Mouse (Mus musculus) cerebellum, adult 8-10 months (tissue): ENCODE results near the gene Slc45a3.

ENCODE experiments used
- DNase-seq: peaks from one replicate; pipeline ENCODE4 v3.0.0; 2022

Gene Slc45a3

DNA sequence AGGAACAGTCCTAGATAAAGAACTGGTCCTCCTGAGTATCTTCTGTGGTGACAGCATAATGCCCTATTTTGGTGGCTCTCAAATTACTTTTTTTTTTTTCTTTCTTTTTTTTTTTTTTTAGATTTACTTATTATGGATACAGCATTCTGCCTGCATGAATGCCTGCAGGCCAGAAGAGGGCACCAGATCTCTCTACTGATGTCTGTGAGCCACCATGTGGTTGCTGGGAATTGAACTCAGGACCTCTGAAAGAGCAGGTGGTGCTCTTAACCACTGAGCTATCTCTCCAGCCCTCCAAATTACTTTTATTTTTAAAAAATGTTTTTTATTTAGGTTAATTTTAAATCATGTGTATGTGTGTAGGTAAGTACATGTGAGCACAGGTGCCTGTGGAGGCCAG is 37.7 kb downstream of the Slc45a3 start:
- no peak for DNase-seq

DNA sequence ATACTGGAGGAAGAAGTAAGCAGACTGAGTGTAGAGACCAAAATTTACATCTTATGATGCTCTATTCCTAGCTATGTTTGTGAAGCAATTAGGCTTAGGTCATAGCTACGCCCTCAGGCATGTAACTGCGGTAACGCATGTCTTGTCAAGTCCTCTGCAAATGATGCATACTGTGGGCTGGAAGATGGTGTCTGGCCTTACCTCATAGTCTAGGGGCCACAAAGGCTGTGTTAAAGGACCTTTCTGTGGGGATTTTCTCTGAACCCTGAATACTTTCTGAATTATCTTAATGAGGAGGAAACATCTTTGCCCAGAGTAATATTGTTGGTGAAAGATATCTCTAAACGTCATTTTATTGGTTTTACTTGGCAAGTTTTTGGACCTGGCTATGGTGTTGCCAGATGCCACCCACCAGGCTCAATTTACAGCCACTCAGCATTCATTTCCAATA is 39.1 kb downstream of the Slc45a3 start:
- DNase-seq = no peak

DNA sequence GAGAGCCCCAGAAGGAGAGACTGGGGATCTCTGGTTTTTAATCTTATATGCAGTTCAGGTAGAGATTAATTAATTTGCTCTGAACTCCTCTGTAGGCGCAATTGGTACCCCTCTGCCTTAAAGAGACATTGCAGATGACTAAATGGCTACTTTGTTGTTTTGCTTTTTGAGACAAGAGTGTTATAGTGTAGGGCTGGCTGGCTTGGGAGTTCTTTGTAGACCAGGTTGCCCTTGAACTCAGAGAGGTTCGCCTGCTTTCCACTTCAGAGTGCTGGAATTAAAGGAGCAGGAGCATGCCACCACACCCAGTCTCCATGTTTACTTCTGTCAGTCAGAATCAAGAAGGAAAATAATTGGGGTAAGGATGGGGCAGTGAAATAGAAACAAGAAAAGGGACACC is 40.3 kb downstream of the Slc45a3 start:
- DNase-seq = no peak

DNA sequence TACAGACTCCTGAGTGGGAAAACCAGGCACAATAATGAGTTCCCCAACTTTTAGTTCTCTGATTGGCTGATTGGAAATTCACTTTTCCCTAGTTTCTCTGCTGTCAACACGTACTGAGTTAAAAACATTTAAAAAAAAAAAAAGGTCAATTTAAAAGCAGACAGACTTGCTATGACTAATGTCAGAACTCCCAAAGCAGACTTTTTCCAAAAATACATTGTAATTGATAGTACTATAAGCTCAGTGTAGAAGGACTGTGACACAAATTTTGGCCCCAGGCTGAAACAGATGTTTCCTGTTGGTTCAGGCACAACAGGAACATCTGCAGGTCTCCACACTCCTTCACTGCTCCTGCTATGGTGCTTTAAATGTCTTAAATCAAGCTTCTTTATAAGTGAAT is 41.0 kb downstream of the Slc45a3 start:
- DNase-seq = no peak

DNA sequence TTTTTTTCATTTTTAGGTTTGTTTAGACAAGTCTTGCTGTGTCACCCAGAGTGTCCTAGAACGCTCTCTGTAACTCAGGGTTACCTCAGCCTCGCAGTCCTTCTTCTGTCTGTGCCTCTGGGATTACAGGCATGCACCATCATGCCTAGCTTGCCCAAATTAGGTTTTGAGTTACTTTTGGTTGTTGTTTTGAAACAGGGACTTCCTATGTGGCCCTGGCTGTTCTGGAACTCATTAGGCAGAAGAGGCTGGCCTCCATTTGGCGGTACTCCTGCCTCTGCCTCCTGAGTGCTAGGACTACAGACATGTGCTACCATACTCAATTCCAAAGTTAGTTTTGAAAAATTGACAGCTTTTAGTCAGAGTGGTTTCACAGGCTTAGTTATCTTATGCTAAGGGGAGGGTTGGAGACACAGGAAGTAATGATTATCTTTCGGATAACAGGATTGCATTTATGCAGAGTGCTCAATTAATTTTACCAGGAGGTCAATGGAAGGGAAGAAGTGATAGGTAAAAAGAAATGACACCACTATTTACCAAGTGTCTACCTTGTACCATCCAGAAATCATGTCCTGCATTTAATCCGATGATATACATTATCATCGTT is 41.9 kb downstream of the Slc45a3 start:
- no peak for DNase-seq

DNA sequence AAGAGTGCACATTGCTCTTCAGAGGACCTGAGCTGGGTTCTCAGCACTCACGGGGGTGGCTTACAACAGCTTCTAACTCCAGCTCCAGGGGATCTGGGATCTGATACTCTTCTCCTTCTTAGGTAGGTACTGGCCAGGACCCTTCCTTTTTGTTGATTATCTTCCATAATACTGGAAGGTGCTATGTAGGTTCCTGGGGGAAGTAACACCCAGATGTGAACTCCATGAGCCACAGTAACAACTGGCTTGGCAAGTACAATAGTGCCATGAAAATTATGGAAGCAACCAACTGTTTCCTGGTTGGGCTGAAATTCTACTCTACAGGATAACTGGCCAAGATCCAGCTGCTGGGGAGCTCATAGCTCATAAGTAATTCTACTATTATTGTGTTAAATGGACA is 42.7 kb downstream of the Slc45a3 start:
- no peak for DNase-seq

DNA sequence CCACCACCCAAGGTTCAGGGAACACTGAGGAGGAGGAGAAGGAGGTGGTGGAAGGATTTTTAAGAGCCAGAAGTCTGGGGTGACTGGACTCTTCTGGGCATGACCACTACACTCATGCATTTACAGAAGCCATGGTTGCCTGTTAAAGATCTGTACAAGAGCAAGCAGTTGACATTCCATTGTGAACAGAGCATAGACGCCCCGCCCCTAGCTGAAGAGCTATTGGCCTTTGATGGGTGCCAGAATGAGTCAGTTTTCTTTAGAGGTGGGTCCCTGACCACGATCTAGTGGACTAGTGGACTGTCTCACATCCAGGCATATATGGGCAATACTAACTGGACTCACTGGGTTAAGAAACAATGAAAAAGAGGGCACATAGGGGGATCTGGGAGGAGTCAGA is 43.3 kb downstream of the Slc45a3 start:
- no peak for DNase-seq

DNA sequence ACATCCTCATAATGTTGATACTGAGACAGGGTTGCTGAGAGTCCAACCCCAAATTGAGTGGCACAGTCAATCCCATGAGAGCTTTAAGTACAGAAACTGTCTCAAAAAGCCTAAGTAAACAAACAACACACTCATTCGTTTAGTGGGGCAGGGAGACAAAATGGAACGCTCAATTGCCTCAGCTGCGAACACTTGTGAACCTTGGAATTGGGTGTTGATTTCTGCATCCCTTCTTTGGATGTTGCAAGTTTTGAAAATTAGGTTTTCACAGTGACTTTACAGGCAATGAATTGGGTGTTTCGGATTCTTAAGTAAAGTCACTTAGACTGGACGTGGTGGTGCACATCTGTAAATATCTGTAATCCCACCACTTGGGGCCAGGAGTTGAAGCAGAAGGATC is 44.0 kb downstream of the Slc45a3 start:
- no peak for DNase-seq

DNA sequence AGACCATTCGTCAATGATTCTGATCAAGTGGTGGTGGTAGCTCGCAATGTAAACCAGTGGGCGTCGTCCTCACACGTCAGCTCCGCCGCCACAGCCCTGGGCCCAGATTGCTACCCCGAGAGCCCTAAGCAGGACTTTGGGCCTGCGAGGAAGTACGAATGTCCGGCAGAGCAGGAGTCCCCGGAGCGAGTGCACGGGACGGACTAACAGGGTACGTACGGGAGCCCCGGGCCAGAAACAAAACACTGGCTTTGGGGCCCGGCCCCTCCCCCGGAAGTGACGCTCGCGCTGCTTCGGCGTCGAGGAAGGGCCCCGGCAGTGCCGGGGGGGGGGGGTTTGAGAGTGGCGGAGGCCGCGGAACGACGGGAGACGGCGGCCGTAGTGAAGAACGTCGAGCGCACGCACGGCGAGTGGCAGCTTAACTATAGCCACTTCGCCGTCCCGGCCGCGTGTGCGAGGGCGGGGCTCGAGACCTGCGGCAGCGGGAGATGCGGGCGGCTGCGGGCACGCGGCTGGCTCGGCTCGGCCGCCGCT is 44.6 kb downstream of the Slc45a3 start, which contains the start of gene Elk4:
Elk4 (plus strand) TSS at position 326 of the 534 bp plus-strand sequence.
- DNase-seq = peak; percentile 81

DNA sequence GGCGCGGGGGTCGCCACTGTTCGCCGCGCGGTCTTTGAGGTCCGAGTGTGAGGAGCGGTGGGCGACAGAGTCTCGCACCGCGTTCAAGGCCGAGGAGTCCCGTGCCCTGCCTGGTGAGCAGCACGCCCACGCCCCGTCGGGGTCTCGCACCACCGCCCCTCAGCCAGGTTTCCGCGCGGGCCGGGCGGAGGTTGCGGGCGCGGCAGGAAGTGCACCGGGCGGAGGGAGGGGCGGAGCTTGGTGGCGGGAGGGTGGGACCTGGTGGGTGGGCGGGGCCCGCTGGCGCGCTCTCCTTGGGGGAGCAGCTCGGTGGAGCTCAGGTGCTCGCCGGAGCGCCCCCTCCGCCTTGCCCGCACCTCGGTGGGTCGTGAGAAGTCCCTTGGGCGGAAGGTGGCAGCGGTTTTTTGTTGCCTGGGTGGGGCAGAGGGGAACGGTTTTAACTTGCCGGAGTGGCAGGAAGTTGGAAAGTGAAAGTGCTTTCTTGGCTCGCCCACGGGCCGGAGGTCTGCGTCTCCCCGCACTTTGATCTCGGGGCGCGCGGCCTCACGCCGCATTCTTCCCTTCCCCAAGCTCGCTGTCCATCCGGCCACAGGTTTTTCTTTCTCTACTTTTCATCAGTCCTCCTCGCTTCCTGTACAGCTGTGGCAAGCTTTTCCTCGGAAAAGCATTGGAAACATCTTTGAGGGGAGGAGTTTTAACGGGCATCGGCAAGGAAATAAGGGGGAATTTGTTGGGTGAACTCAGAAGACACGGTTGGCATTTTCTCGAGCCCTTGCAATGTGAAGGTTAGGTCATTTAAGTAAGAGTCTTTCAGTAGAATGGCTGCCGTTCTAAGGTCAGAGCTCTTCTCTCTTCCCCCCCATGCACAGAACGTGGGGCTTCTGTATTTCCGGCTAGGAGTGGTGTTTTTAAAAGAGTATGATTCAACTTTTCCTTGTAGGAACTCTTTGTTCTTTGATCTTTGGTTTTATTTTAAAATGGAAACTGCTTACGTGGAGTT is 45.4 kb downstream of the Slc45a3 start:
- DNase-seq = peak; percentile 75

DNA sequence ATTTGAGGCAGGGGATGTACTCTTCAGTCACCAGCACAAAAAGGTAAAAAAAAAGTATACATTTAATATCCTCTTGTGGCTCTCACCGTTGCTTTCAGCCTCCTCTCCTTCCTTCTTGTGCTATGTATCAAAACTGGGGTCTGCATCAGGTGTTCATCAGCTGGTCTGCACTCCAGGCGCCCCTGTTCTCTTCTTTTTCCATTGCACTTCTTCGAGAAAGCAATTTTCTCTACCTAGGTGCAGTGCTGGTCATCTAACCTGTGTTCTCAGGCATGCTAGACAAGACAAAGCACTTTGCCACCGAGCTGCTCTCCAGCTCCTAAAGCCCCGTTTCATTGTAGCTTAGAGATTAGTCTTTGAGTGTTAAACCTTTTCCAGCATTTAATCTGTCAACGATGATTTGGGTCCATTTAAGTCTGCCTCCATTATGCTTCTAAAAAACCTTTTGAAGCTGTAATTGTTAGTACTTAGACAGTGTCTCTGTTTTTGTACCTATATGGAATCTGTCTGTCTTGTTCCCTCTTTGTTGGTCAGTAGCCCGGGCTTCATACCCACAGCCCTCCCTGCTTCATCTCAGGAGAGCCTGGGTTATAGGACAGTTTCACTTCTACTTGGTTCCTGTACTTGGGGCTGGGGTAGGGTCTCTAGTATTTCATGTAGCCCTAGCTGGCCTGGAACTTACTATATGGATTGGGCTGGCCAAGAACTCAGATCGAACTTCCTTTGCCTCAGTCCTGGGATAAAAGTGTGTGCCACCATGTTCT is 46.3 kb downstream of the Slc45a3 start:
- DNase-seq = no peak

DNA sequence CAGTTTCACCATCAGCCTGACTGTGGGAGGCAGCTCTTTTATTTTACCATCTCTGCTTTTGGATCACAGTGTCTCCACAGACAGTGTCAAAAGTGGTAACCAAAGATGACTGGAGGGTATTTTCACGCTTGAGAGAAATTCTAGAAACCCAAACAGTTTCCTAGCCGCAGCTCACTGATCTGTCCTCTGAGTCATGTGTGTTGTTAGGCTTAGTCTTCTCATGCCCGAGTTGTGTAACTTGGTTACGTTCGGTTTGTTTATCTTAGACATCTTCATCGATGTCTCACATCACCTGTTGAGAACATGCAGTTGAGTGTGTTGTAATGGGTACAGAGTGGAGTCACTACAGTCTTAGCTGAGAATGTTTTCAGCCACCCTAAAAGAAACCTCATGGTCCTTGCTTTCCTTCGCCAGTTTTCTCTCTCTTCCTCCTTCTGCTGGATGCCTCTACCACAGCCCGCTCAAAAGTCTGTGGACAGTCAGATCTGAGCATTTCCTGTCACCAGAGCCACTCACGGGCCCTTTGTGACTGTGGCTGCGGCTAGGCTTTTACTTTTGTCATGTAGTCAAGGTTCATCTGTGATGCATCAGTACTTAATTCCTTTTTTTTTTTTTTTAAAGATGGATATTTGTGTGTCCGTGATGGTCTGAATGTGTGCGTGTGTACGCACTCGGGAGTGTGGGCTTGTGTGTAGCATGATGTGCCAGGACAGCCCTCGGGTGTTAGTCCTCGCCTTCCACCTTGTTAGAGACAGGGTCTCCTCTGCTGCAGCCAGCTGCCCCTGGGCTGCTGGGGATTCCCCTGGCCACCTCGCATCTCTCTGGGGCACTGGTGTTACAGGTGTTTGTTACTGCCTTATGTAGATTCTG is 48.1 kb downstream of the Slc45a3 start:
- no peak for DNase-seq

DNA sequence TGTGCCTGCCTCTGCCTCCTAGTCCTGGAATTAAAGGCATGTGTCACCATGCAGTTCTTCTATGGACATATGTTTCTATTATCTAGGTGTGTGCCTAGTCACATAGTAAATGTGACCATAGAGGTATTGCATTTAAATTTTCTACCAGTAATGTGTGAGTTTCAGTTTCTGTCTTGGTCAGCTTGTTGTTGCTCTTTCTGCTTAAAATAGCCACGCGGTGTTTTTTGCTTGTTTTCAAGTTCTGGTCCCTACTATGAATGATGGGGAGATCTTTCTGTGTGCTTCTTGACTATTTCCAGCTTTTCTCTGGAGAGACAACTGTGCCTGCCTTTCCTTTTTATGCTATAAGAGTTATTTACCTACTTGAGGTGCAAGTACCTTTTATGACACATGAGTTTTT is 49.0 kb downstream of the Slc45a3 start:
- no peak for DNase-seq

DNA sequence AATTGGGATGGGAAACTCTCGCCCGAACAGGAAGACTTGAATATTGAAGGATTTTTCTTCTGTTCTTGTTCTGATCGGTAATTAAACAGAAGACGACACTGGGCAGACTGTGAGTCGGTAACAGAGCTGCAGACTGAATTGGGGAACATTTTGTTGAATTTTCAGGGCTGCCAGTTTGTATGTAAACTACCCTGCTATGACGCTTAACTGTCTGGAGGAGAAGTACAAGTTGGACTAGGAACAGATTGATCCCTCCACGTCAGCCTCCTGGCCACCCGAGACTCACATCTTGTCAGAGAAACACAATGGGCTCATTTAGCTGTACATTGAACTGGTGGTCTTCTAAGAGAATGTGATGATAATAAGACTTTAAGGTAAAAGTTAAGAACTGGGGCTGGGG is 50.1 kb downstream of the Slc45a3 start:
- DNase-seq = no peak

DNA sequence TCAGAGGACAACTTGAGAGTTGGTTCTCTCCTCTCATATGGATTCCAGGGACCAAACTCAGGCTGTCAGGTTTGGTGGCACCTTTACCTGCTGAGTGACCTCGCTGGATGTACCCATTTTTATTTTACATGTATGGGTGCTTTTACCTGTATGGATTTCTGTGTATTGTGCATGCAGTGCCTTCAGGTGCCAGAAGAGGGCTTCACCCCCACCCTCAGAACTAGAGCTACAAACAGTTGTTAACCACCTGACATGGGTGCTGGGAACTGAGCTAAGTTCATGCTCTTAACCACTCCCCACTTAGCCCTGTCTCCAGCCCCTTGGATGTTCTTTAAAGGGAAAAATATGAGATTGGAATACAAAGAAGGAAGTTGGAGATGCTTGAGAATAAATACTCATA is 52.0 kb downstream of the Slc45a3 start:
- no peak for DNase-seq

DNA sequence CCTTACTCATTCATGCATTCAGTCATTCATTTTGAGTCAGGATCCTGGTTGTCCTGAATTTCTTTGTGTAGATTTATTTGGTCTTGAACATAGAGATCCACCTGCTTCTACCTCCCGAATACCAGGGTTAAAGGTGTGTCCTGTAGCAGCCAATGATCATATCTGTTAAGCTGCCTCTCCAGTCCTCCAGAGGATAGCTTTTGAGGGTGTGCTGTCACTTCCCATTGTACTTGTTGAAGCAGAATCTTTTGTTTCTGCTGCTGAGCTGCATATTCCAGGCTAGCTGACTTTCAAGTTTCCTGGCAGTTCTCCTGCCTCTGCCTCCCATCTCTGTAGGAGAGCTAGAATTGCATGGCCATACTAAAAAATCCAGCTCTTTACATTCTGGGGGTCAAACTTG is 53.9 kb downstream of the Slc45a3 start:
- DNase-seq = no peak

DNA sequence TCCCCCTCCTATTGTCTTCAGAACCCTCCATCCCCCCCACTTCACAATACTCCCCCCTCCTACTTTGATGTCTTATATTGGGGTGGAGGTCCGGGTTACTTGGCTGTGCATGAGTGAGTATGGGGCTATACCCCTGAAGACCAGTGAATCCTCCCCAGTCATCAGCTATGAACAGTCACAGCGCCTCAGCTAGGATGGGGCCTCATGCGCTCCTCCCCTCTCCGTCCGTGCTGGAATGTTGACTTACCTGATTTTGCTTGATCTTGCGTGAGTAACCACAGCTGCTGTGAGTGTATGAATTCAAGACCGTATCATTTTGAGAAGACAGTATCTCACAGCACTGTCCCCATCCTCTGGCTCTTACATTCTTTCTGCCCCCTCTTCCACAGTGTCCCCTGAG is 57.1 kb downstream of the Slc45a3 start:
- no peak for DNase-seq

DNA sequence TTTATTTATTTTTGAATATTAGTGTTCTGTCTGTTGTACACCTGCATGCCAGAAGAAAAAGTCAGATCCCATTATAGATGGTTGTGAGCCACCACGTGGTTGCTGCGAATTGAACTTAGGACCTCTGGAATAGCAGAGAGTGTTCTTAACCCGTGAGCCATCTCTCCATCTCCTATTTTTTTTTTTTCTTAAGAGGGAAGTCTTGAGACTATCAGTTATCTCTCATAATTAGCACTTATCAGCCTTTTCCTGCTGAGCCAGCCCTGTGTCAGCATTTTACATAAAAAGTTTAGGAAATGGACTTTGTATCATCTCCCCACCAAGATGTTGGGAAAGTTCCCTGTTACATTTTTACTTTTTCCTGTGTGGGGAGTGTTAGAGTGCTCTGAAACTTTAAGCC is 59.3 kb downstream of the Slc45a3 start:
- DNase-seq = no peak

DNA sequence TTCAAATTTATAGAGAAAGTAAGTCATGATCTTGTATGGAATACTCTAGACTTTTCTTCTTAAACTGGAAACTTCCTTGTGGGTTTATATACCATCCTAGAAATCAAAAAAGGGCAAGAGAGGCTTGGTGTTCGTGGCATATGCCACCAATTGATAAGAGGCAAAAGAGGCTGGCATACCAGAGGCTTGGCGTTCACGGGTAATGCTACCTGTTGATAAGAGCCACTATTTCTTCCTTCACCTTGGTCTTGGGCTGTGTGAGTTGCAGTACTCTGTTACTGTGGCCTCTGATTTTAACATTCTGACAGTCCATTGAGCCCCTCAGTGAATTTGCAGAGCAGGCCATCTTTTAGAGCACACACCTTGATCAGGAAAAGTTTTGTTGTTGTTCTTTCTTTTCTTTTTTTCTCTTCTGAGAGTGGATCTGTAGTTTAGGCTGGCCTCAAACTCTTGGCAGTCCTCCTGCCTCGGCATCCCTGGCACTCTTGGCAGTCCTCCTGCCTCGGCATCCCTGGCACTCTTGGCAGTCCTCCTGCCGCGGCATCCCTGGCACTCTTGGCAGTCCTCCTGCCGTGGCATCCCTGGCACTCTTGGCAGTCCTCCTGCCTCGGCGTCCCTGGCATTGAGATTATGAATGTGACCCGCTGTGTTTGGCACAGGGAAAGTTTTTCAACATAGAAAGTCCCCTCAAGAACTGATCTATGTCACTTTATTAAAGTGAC is 64.3 kb downstream of the Slc45a3 start:
- peak; percentile 28 for DNase-seq

DNA sequence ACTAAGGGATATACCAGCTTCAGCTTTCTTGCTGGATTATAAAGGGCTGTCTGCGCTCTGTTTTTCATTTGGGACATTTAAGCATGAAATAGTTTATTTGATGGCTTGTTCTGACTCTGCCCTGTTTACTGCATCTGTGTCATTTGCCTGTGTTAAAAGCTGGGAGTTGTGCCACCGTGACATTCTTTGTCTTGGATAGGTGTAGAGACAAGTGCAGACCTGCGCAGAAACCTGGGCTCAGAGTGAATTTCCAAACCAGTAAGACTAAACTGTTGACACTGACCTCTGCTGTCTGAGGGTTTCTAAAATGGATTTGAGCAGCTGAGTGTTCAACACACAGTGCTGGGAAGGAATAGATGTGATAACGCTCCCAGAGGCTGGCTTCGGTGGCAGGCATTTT is 65.2 kb downstream of the Slc45a3 start:
- no peak for DNase-seq

DNA sequence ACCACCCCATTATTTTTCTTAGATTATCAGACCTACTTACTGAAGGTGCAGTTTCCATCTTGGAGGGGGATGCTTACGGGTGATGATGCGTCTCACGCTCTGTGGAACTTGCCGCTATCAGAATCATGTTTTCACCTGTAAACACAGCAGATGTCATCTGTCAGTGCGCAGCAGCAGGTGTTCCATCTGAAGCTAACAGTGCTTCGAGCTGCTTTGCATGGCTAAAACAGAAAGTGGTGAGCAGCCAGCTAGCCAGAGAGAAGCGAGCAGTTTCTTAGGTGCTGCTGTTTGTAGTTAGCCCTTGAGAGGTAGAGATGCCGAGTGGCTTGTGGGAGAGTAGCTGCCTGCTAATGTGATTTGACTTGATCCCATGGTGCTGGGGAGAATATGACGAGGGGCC is 65.6 kb downstream of the Slc45a3 start:
- DNase-seq = no peak

DNA sequence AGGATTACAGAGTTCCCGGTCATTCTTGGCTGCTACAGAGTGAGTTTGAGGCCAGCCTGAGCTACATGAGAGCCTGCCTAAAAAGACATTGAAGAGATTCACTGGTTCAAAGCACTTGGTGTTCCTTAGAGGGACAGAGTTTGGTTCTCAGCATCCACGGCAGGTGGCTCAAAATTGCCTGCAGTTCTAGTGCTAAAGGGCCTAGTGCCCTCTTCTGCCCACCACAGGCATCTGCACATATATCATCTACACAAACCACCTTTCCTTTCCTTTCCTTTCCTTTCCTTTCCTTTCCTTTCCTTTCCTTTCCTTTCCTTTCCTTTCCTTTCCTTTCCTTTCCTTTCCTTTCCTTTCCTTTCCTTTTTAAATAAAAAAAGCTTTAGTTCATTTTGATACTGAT is 67.8 kb downstream of the Slc45a3 start:
- DNase-seq = no peak
